Mouse (Mus musculus): ENCODE results near the gene Dpp7.

GRCm38 (mm10) chr2:25348162-25348561 lies 8.0 kb downstream of the Dpp7 start:
- no peak for TF ChIP-seq CTCF (IDR thresholded peaks at IDR 0.05; ENCODE audit: borderline replicate concordance, control insufficient read depth, extremely low read depth, insufficient read depth, low read length, poor library complexity)
- no peak for TF ChIP-seq POLR2A (IDR thresholded peaks at IDR 0.05; ENCODE audit: control insufficient read depth, extremely low read depth, insufficient read depth, low read length, poor library complexity)

Measured in thymus, adult 2 months (tissue).